Mouse (Mus musculus): ENCODE results near the gene Gm49405. TPM values are rescaled to one million over a fixed set of nuclear protein-coding genes. Genes with fewer than 3 reads are reported as not detected.

Gm49405 gene
- total RNA-seq, 1 experiment, result 1.9 TPM

DNA sequence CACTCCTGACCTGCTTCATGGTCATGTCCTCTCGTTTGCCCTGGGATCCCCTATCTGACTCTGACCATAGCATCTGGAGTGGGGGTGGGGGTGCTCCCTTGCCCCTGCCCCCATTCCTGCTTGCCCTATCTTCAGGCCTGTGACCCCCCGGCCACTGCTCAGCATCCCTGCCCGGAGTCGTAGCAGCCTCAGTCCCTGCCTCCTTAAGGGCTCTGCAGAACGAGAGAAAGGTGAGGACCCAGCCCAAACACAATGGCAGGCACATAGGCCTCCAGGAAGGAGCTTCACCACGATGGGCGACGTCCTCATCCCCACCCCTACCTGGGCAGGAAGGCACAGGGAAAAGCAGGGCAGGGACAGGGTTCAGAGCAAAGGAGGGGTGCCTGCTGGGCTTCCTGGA is 2.1 kb upstream of the Gm49405 start:
- H3K36me3 ChIP-seq (ENCODE audit: control insufficient read depth, insufficient read depth, low read length, poor library complexity, severe bottlenecking), result no peaks in the 10 kb centered on the region; the same call in 1 of the 2 replicates
- DNase-seq (ENCODE audit: low read depth, low spot score), result no peak
- H3K9ac ChIP-seq (ENCODE audit: insufficient read depth, low read depth, low read length, poor library complexity, severe bottlenecking), result no peak overlapping the region
- no peak overlapping the region for H3K27ac ChIP-seq (ENCODE audit: insufficient read depth, low read depth, low read length, poor library complexity, severe bottlenecking)
- in situ Hi-C loops (cut with MboI; ENCODE audit: low sequenced_read_pairs in 2 of 2, unreplicated experiment in 2 of 2), result no loop called here
- H3K4me3 ChIP-seq (ENCODE audit: insufficient read depth in 1 of 2, low read depth in 1 of 2, low read length in 2 of 2, poor library complexity in 1 of 2, severe bottlenecking in 1 of 2), result no peak overlapping the region
- TF ChIP-seq MAFK (IDR thresholded peaks at IDR 0.05; ENCODE audit: insufficient read depth, low read depth, low read length) (no peak), ZC3H11A (IDR thresholded peaks at IDR 0.05; ENCODE audit: borderline replicate concordance, low read depth, low read length) (no peak), CHD2 (IDR thresholded peaks at IDR 0.05; ENCODE audit: low read depth, low read length) (no peak), ZNF384 (IDR thresholded peaks at IDR 0.05; ENCODE audit: low read depth, low read length) (no peak), HCFC1 (IDR thresholded peaks at IDR 0.05; ENCODE audit: borderline replicate concordance, insufficient read depth, low read length) (no peak)
- H3K4me1 ChIP-seq (ENCODE audit: control insufficient read depth in 2 of 2, insufficient read depth in 2 of 2, low read length in 2 of 2, poor library complexity in 1 of 2), result peaks cover 0 to 10% of the 10 kb centered on the region in 2 experiments; a peak in 2 of 4 replicates
- H3K9me3 ChIP-seq (ENCODE audit: control insufficient read depth, insufficient read depth, low read depth, low read length), result no peaks in the 10 kb centered on the region

DNA sequence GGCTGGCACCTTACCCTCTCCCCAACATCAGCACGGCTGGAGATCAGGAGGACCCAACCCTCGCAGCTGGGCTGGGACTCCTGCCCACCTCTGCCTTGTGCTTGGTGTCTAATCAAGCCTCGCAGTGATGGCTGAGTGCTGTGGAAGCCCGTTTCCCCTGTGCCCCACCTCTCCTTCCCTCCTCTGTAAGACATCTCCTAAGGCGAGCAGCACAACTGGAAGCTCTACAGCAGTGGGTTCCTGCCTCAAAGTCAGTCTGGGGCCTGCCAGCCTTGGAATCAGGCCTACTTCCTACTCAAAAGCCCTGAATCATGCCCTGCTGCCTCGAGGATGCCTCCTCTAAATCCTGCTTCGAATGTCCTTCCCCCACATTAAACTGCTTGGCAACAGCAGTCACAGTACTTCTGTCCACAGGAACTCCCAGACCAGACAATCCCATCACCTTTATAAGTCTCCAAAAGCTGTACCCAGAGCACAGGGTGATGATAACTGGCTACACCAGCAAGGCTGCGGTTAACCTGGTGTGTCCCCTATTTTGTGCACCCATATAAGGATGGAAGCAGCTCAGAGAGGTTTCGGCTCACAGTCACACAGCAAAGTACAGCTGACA is 1.2 kb upstream of the Gm49405 start:
- H3K27ac ChIP-seq (ENCODE audit: insufficient read depth, low read depth, low read length, poor library complexity, severe bottlenecking), result no peak overlapping the region
- peak overlapping the region in 1 of 2 experiments; percentile 95; a peak in 2 of 4 replicates for H3K4me3 ChIP-seq (ENCODE audit: insufficient read depth in 1 of 2, low read depth in 1 of 2, low read length in 2 of 2, poor library complexity in 1 of 2, severe bottlenecking in 1 of 2)
- no peaks in the 10 kb centered on the region; the same call in 1 of the 2 replicates for H3K36me3 ChIP-seq (ENCODE audit: control insufficient read depth, insufficient read depth, low read length, poor library complexity, severe bottlenecking)
- H3K4me1 ChIP-seq (ENCODE audit: control insufficient read depth in 2 of 2, insufficient read depth in 2 of 2, low read length in 2 of 2, poor library complexity in 1 of 2), result peaks cover 0 to 16% of the 10 kb centered on the region in 2 experiments; a peak in 2 of 4 replicates
- H3K9ac ChIP-seq (ENCODE audit: insufficient read depth, low read depth, low read length, poor library complexity, severe bottlenecking), result peak overlapping the region; percentile 1; the same call in 1 of the 2 replicates
- in situ Hi-C loops (cut with MboI; ENCODE audit: low sequenced_read_pairs in 2 of 2, unreplicated experiment in 2 of 2), result no loop called here
- no peak for TF ChIP-seq CHD2 (IDR thresholded peaks at IDR 0.05; ENCODE audit: low read depth, low read length)
- no peak for TF ChIP-seq ZNF384 (IDR thresholded peaks at IDR 0.05; ENCODE audit: low read depth, low read length)
- TF ChIP-seq ZC3H11A (IDR thresholded peaks at IDR 0.05; ENCODE audit: borderline replicate concordance, low read depth, low read length), result no peak
- TF ChIP-seq HCFC1 (IDR thresholded peaks at IDR 0.05; ENCODE audit: borderline replicate concordance, insufficient read depth, low read length), result no peak
- no peak for TF ChIP-seq MAFK (IDR thresholded peaks at IDR 0.05; ENCODE audit: insufficient read depth, low read depth, low read length)
- no peak for DNase-seq (ENCODE audit: low read depth, low spot score)
- H3K9me3 ChIP-seq (ENCODE audit: control insufficient read depth, insufficient read depth, low read depth, low read length), result no peaks in the 10 kb centered on the region

DNA sequence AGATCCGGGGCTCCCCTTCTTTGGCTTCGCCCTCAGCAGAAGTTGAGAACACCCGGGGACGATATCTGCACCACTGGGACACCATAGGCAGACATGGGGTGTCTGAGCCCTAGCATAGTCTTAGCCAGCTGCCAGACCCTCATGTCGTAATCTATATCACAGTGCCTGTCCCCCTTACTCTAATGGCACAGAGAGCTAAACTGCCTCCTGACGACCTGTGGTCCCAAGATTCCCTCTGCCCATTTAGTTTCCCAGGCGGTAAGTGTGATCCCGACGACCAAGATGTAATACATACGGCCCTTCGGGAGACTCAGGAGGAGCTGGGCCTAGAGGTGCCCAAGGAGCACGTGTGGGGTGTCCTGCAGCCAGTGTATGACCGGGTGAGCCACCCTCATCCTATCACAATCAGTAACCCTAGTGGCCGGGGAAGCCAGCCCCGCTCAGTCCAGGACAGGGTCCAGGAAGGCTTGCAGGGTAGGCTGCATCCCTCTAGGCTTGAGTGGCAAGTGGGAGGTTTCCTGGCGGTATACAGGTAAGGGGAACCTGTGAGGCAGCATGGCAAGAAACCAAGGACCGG is 611 bp downstream of the Gm49405 start:
- Histone ChIP-seq H3K36me3 (ENCODE audit: control insufficient read depth, insufficient read depth, low read length, poor library complexity, severe bottlenecking) (peaks cover 3% of the 10 kb centered on the region), H3K9me3 (ENCODE audit: control insufficient read depth, insufficient read depth, low read depth, low read length) (no peaks in the 10 kb centered on the region), H3K4me3 (ENCODE audit: insufficient read depth in 1 of 2, low read depth in 1 of 2, low read length in 2 of 2, poor library complexity in 1 of 2, severe bottlenecking in 1 of 2) (peak overlapping the region; percentile 92 to 95), H3K4me1 (ENCODE audit: control insufficient read depth in 2 of 2, insufficient read depth in 2 of 2, low read length in 2 of 2, poor library complexity in 1 of 2) (peaks cover 0 to 17% of the 10 kb centered on the region in 2 experiments; a peak in 2 of 4 replicates), H3K27ac (ENCODE audit: insufficient read depth, low read depth, low read length, poor library complexity, severe bottlenecking) (peak overlapping the region; percentile 79; the same call in 1 of the 2 replicates), H3K9ac (ENCODE audit: insufficient read depth, low read depth, low read length, poor library complexity, severe bottlenecking) (peak overlapping the region; percentile 90)
- TF ChIP-seq HCFC1 (IDR thresholded peaks at IDR 0.05; ENCODE audit: borderline replicate concordance, insufficient read depth, low read length), result no peak
- TF ChIP-seq CHD2 (IDR thresholded peaks at IDR 0.05; ENCODE audit: low read depth, low read length), result no peak
- no peak for TF ChIP-seq ZNF384 (IDR thresholded peaks at IDR 0.05; ENCODE audit: low read depth, low read length)
- TF ChIP-seq MAFK (IDR thresholded peaks at IDR 0.05; ENCODE audit: insufficient read depth, low read depth, low read length), result no peak
- TF ChIP-seq ZC3H11A (IDR thresholded peaks at IDR 0.05; ENCODE audit: borderline replicate concordance, low read depth, low read length), result no peak
- in situ Hi-C loops (cut with MboI; ENCODE audit: low sequenced_read_pairs in 2 of 2, unreplicated experiment in 2 of 2), result no loop called here
- no peak for DNase-seq (ENCODE audit: low read depth, low spot score)

DNA sequence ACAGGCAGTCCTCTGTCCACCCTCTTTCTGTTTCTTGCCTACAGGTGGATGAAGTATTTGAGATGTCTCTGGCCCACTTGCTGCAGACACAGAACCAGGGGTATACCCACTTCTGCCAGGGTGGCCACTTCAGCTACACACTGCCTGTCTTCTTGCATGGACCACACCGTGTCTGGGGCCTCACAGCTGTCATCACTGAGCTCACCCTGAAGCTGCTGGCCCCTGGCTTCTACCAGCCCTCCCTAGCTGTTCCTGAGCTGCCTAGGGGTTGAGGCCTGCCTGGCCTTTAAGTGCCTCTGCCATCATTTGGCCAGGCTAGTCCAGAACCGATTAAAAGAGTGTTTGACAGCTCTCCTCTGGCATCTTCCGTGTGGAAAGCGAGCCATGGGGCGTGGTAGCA is 1.3 kb downstream of the Gm49405 start:
- in situ Hi-C loops (cut with MboI; ENCODE audit: low sequenced_read_pairs in 2 of 2, unreplicated experiment in 2 of 2), result no loop called here
- TF ChIP-seq ZNF384 (IDR thresholded peaks at IDR 0.05; ENCODE audit: low read depth, low read length), result no peak
- TF ChIP-seq HCFC1 (IDR thresholded peaks at IDR 0.05; ENCODE audit: borderline replicate concordance, insufficient read depth, low read length), result no peak
- TF ChIP-seq MAFK (IDR thresholded peaks at IDR 0.05; ENCODE audit: insufficient read depth, low read depth, low read length), result no peak
- Histone ChIP-seq H3K9me3 (ENCODE audit: control insufficient read depth, insufficient read depth, low read depth, low read length) (no peaks in the 10 kb centered on the region), H3K4me3 (ENCODE audit: insufficient read depth in 1 of 2, low read depth in 1 of 2, low read length in 2 of 2, poor library complexity in 1 of 2, severe bottlenecking in 1 of 2) (no peak overlapping the region), H3K4me1 (ENCODE audit: control insufficient read depth in 2 of 2, insufficient read depth in 2 of 2, low read length in 2 of 2, poor library complexity in 1 of 2) (peaks cover 0 to 17% of the 10 kb centered on the region in 2 experiments; a peak in 2 of 4 replicates), H3K36me3 (ENCODE audit: control insufficient read depth, insufficient read depth, low read length, poor library complexity, severe bottlenecking) (peaks cover 9% of the 10 kb centered on the region), H3K27ac (ENCODE audit: insufficient read depth, low read depth, low read length, poor library complexity, severe bottlenecking) (no peak overlapping the region), H3K9ac (ENCODE audit: insufficient read depth, low read depth, low read length, poor library complexity, severe bottlenecking) (no peak overlapping the region)
- DNase-seq (ENCODE audit: low read depth, low spot score), result no peak

All from ES-E14 (cell line).